16 mouse cellular contexts compared by ENCODE assay signal in the genomic region with DNA sequence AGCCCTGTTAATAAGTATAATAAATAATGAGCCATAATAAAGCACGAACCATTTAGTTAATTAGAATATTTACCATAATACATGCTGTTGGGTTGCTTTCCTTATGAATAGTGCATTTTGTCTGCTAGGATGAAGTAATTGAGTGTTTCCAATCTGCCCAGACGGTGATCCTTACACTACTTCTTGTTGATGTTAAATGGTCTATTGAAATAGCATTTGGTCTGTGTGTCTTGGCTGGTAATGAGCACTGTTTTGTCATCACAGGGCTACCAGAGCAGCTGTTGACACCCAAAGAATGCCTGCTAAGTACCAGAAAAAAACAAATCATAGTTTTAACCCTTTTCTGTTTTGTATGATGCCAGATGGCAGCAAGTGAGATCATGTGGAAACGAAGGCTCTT. TPM values are rescaled to one million over a fixed set of nuclear protein-coding genes. Genes with fewer than 3 reads are reported as not detected.
DNase-seq lines count a peak whose midpoint lies in the region; ATAC-seq and TF ChIP-seq lines count a peak whose summit lies in the region.
"Had no signal": no experiment of that assay in that cellular context is flagged by ENCODE, and none has a peak within 500 bp of the region (broad histone marks: within the 10 kb centered on the region; RNA-seq: fewer than 3 reads in every experiment).

No protein-coding gene starts in this region.

- peaks cover 17% of the 10 kb centered on the region for H3K4me1 ChIP-seq in forebrain, embryonic 15.5 days
- peaks cover 23% of the 10 kb centered on the region; the same call in 1 of the 2 replicates for H3K4me1 ChIP-seq in heart, embryonic 10.5 days

- H3K9me3 ChIP-seq in forebrain, embryonic 15.5 days = no peaks in the 10 kb centered on the region
- no peaks in the 10 kb centered on the region for H3K9me3 ChIP-seq in heart, embryonic 10.5 days
- H3K9me3 ChIP-seq: heart, embryonic 13.5 days; lung, embryonic 15.5 days; megakaryocyte, embryonic 14.5 days; stomach, embryonic 15.5 days had no signal

- H3K79me2 ChIP-seq in myocyte (ENCODE audit: control insufficient read depth, insufficient read depth) = peaks cover 47% of the 10 kb centered on the region

- H3K9ac ChIP-seq in forebrain, embryonic 15.5 days (replicated peaks) = no peak overlapping the region
- H3K9ac ChIP-seq: heart, embryonic 13.5 days; lung, embryonic 15.5 days; stomach, embryonic 15.5 days had no signal

- no peak overlapping the region for H3ac ChIP-seq in myocyte (ENCODE audit: control insufficient read depth, insufficient read length)

- intact Hi-C loops in heart, postnatal 25 days (cut with DNase I) = no loop called here

- WGBS in forebrain, embryonic 15.5 days = 8% methylated on average over 3 of the region's 3 CpGs
- WGBS in heart, embryonic 10.5 days = 80% methylated on average over 3 of the region's 3 CpGs

- H3K27me3 ChIP-seq in forebrain, embryonic 15.5 days = peaks cover 76% of the 10 kb centered on the region
- no peaks in the 10 kb centered on the region for H3K27me3 ChIP-seq in myocyte (ENCODE audit: control insufficient read depth, insufficient read depth, insufficient read length)
- no peaks in the 10 kb centered on the region for H3K27me3 ChIP-seq in heart, embryonic 10.5 days (ENCODE audit: insufficient read depth, poor library complexity, severe bottlenecking)
- H3K27me3 ChIP-seq: heart, embryonic 13.5 days; lung, embryonic 15.5 days; megakaryocyte, embryonic 14.5 days; stomach, embryonic 15.5 days had no signal

- no peak overlapping the region for H3K4me3 ChIP-seq in forebrain, embryonic 15.5 days
- no peak overlapping the region for H3K4me3 ChIP-seq in myocyte
- H3K4me3 ChIP-seq in heart, embryonic 10.5 days = no peak overlapping the region
- H3K4me3 ChIP-seq: erythroblast, embryonic 14.5 days; heart, embryonic 13.5 days; lung, embryonic 15.5 days; megakaryocyte, embryonic 14.5 days; stomach, embryonic 15.5 days had no signal

- no peak overlapping the region for H3K4me2 ChIP-seq in forebrain, embryonic 15.5 days (replicated peaks)
- peak overlapping the region; percentile 99 for H3K4me2 ChIP-seq in myocyte (ENCODE audit: low read depth)
- H3K4me2 ChIP-seq: heart, embryonic 13.5 days; lung, embryonic 15.5 days; stomach, embryonic 15.5 days had no signal

- peak; percentile 96 for ATAC-seq in forebrain, embryonic 15.5 days (replicated peaks)
- no peak for ATAC-seq in monocyte, adult 5-6 weeks (replicated peaks; ENCODE audit: insufficient number of reproducible peaks, low FRiP score, low TSS enrichment, poor library complexity, severe bottlenecking)
- ATAC-seq: inflammation-experienced regulatory T-cells, adult 6 months had no signal

- TF ChIP-seq POLR2A in myocyte (IDR thresholded peaks at IDR 0.05; ENCODE audit: insufficient read length, low read depth) = no peak

- H3K36me3 ChIP-seq in forebrain, embryonic 15.5 days = no peaks in the 10 kb centered on the region
- H3K36me3 ChIP-seq in myocyte (ENCODE audit: control insufficient read depth, insufficient read depth) = no peaks in the 10 kb centered on the region
- H3K36me3 ChIP-seq in heart, embryonic 10.5 days = no peaks in the 10 kb centered on the region
- H3K36me3 ChIP-seq: heart, embryonic 13.5 days; lung, embryonic 15.5 days; stomach, embryonic 15.5 days had no signal

- no peak overlapping the region for H3K27ac ChIP-seq in forebrain, embryonic 15.5 days (replicated peaks)
- no peak overlapping the region for H3K27ac ChIP-seq in heart, embryonic 10.5 days
- H3K27ac ChIP-seq: heart, embryonic 13.5 days; lung, embryonic 15.5 days; stomach, embryonic 15.5 days had no signal

- DNase-seq in layer of hippocampus, adult 9-11 months = peak; percentile 49
- no peak for DNase-seq in layer of hippocampus, adult 11-12 months (ENCODE audit: low spot score)
- peak; percentile 86 for DNase-seq in adipocyte (ENCODE audit: low spot score)
- no peak for DNase-seq in heart, postnatal 25 days (ENCODE audit: low spot score)
- no peak for DNase-seq in heart, embryonic 10.5 days (ENCODE audit: low spot score)
- DNase-seq: kidney, postnatal 10 days; right cerebral cortex, postnatal 4 days had no signal

TF ChIP-seq in myocyte, 11 proteins besides CTCF, POLR2A, EP300 and RAD21:
- TF ChIP-seq MYOD1 (IDR thresholded peaks at IDR 0.05; ENCODE audit: control insufficient read depth in 1 of 3, insufficient read length in 2 of 3, low read depth in 2 of 3) = peak in 1 of 3 experiments; percentile 20
- TF ChIP-seq USF1 (IDR thresholded peaks at IDR 0.05; ENCODE audit: low read depth) = no peak
- no peak for TF ChIP-seq TCF3 (IDR thresholded peaks at IDR 0.05; ENCODE audit: insufficient read length, low read depth)
- TF ChIP-seq MAX (IDR thresholded peaks at IDR 0.05; ENCODE audit: low read depth) = no peak

RNA-seq across cellular contexts. Expression of a gene that starts 42.8 kb away (rescaled TPM):
- polyA plus RNA-seq in forebrain, embryonic 15.5 days (2015; fragmentation: Nextera tagmentation; extraction: Ambion mirVana) = 2.8 and 3.0 TPM in 2 replicates
- polyA plus RNA-seq in myocyte (2012; fragmentation: generic; extraction: Trizol) = 3.8 TPM
- total RNA-seq in heart, postnatal 25 days (2021) = 10 to 100 TPM; 26.0 to 28.9 TPM
- polyA plus RNA-seq in heart, embryonic 10.5 days (2016; fragmentation: Nextera tagmentation; extraction: Ambion mirVana) = 10.2 and 12.7 TPM in 2 replicates
- 0.86 to 1.6 TPM (median 1.3 TPM) in 3 replicates for total RNA-seq in monocyte, adult 5-6 weeks (2017)

RNA-seq across cellular contexts. Expression of a gene that starts 57.4 kb away (rescaled TPM):
- polyA plus RNA-seq in forebrain, embryonic 15.5 days (2015; fragmentation: Nextera tagmentation; extraction: Ambion mirVana) = 34.3 and 36.8 TPM in 2 replicates
- 11.0 TPM for polyA plus RNA-seq in myocyte (2012; fragmentation: generic; extraction: Trizol)
- total RNA-seq in heart, postnatal 25 days (2021) = 1 to 10 TPM; 5.3 to 6.0 TPM
- 24.1 and 29.8 TPM in 2 replicates for polyA plus RNA-seq in heart, embryonic 10.5 days (2016; fragmentation: Nextera tagmentation; extraction: Ambion mirVana)
- total RNA-seq in monocyte, adult 5-6 weeks (2017) = 0.64 to 9.9 TPM (median 4.9 TPM) in 3 replicates

Comparison
In these comparisons a context has a peak if more than half of its experiments do, and no peak if none do; other contexts are left out.
1. DNase-seq: peak in layer of hippocampus, adult 9-11 months (single experiment) and adipocyte (single experiment); none in layer of hippocampus, adult 11-12 months (single experiment), heart, postnatal 25 days (single experiment) and heart, embryonic 10.5 days (single experiment).